Mouse (Mus musculus) cerebellum, adult 8-10 months (tissue): ENCODE results near the gene Casp4.

ENCODE experiments used
- DNase-seq: peaks from one replicate; pipeline ENCODE4 v3.0.0; 2022

Casp4 gene

DNA sequence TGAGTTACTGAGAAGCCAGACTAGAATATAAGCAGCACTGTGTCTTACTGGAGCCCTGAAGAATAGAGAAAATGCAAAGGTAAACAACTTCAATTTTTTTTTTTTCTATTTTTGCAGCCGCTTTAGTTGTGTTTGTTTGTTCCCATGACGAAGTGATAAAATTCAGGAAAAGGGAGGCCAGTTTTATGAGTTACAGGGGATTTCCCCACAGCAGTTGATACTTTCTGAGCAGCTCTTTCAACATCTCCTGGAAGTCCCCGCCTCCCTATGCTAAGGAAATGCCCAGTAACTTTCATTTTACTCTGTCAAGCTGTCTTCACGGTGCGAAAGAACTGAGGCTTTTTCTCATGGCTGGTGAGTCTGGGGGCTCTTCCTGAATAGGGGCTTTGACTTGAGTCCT, at the start of gene Casp4:
Gene Casp4, plus strand, starts transcription at position 268 of the 400 bp plus-strand sequence.
- no peak for DNase-seq

DNA sequence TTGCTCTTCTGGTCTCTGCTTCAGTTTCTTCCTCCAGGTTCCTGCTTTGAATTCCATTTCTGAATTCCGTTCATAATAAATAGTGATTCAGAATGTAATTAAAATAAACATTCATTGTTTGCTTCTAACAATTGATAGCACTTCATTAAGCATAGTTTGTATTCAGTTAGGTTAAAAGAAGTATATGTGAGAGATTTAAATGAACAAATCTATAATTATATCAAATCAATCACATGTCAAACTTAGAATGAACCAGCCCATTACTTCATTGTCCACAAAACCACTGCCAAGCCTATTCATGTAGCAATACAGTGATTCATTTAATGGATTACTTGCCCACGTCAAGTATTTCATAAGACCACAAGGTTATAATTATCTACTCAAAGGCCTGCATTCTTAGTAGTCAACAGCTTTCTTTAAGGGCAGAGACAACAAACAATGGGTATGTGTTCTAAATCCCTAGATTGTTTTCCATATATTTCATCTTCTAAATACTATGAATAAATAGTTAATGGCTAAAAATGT, 44.6 kb upstream of the Casp4 start:
- no peak for DNase-seq

DNA sequence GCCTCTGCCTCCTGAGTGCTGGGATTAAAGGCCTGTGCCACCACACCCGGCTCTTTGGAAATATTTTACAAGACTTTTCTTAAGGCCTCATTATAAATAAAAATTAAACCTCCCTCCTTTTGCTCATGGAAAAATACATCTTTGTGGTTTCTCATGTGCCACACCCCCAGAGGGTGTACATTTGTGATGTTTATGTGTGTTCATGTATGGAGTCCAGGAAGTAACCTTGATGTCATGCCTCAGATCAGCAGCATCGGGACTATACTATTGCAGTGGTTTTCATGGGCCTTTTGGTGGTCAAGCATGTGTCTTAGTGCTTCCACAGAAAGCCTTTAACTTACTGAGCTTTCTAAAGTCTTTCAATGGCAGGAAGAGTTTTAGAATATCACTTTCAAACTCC, 38.4 kb upstream of the Casp4 start:
- no peak for DNase-seq

DNA sequence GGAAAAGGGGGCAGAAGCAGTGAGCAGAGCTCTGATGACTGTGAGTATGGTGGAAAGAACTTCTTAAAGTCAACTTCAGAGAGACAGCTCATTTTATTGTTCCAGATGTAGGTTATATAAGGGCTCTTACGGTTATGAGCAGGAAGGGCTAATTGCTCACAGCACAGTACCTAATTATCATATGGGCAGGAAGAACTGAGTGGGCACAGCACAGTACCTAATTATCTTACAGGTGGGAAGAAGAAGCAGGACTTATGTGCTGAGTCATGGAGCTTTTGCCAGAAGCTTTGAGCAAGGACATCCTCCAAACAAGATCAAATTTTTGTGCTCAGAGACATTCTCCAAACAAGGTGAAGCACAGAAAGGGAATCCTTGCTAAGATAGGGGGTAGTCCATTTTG, 37.7 kb upstream of the Casp4 start:
- no peak for DNase-seq

DNA sequence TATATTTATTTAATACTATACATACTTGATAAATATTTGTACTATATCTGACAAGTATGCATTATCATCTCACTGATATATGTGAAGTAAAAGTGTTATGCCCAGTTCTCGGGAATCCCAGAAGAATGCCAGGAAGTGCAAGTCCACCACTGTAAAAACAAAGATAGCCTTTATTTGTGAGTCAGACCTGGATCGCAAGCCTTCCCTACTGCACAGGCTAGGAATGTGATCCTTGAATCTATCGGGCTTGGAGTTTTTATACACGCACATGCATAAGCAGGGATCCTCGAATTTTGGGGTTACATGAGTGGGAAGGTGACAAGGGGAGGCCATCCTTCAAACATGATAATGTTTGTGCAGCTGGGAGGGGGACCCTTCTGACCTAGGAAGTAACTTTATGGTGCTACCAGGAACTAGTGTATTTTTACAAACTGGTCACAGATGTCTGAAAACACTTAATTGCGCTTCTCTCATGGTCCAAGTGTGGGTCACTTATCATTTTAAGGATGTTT, 37.2 kb upstream of the Casp4 start:
- no peak for DNase-seq

DNA sequence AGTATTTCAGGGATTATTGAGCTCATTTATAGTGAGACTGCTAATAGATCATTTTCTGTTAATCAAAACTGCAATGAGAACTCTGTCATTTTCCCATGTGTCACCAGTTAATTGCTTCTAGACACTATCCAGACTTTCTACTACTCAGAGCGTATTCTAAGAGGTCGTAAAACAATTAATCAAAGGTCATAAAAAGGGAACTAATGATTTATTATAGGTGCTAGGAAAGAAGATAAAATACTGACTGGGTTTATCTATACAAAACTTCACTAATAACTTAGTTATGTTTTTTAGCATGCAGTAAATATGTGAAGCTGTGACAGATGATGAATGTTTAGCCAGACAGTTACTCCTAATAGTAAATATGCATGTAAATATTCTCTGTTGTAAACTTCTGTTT, 22.6 kb upstream of the Casp4 start:
- no peak for DNase-seq

DNA sequence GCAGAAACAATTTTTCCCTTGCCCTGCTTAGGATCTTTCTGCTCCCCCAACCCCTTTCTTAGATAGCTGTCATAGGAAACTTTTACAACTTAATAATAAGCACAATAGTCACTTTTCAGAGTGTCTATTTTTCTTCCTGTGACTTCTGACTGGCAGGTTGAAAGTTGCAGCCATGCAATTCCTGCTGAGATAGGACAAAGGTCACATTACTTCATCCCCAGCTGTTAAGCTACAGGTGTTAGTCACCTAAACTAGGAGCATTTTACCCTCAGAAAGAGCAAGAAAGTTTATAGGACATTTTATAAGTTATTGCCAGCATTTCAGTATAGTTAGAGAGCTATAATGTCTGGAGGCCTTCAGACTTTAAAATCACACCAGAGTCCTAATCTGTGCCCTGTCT, 22.0 kb upstream of the Casp4 start:
- no peak for DNase-seq

DNA sequence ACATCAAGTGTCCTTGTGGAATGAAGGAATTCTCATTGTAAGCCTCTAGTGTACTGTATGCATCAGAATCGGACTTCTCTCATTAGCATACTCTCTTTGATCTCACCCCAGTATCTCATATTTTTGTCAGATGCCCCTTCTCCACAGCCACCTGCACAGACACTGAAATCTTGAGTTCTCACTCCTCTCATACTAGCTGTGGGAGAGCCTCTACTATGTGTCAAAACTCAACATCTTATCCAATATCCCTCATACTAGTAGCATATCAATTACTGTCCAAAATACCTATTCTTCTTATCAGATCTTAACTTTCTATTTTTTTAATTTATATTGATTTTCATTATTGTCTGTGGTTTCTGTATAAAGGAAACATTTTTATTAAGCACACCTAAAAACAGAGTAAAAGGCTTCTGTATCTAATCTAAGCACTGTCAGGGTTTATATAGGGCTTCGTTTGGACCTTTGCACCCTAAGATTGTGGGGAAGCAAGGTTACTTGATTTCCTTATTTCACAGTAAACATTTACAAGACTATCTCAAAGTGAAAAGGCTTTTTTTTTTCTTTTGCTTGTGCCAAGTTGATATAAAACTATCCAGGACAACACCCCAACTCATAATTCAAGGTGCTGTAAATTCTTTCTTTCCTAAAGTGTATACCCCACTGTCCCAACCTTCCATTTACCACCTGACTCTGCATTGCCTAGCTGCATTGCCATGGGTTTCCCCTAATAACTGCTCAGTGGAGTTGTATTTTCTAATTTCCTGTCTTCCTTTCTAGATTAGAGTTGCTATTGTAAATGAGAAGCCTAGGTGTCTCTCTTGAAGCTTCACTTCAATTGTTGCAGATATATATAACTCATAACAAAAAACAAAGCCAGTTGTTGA, 12.0 kb upstream of the Casp4 start:
- DNase-seq = no peak

DNA sequence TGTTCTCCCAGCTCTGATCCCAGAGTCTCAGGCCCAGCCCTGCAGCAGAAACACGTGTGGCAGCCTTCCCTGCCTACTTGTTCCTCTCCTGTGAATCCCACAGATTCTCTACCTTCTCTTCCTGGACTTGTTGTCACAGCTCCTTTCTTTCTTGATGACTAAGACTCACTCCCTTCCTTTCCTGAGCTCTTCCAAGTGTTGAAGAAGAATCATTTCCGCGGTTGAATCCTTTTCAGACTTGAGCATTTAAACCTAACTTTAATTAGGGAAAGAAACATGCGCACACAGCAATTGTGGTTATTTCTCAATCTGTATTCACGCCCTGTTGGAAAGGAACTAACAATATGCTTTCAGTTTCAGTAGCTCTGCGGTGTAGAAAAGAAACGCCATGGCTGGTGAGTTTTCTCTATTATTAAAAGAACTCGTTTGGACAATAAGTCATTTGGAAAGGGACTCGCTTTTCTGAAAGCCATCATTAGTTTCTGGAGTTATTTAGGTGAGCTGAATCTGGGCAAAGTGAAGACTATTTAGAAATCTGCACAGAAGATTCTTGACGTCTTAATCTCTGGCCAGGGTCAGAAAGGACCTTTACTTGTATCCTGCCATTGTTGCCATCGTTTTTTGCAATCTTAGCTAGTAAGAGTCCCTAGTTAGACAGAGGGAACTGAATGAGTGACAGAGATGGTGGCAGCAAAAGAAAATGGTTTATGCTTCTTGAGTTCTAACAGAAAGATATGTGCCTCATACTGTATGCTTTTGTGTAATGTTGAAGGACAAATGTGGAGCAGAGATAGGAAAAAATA, 10.1 kb upstream of the Casp4 start, which contains the start of gene Casp1:
Gene Casp1, plus strand, starts transcription at position 189 of the 803 bp plus-strand sequence.
- DNase-seq = no peak

DNA sequence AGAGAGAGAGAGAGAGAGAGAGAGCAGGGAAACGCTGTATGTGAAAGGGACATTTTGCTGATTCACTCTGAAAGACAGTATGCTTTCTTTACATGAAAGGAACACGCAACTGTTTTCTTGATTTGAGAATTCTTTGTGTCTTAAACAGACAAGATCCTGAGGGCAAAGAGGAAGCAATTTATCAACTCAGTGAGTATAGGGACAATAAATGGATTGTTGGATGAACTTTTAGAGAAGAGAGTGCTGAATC, 9.6 kb upstream of the Casp4 start:
- DNase-seq = no peak

DNA sequence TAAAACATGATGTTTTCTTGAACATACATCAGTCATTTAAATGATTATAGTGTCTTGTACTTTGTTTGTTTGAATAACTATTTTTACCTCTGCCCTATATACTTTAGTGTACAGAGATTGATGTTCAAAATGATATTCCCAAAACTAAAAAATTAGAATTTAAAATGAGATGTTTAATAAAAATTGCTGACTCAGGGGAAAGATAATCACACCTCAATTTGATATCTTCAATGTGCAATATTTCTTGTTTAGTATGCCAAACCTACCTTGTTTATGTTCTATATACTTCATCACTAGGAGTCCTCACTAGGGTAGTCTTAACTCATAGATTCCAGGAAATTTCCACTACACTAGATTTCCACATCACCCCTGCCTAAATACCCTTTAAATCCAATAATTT, 1.5 kb downstream of the Casp4 start:
- no peak for DNase-seq

DNA sequence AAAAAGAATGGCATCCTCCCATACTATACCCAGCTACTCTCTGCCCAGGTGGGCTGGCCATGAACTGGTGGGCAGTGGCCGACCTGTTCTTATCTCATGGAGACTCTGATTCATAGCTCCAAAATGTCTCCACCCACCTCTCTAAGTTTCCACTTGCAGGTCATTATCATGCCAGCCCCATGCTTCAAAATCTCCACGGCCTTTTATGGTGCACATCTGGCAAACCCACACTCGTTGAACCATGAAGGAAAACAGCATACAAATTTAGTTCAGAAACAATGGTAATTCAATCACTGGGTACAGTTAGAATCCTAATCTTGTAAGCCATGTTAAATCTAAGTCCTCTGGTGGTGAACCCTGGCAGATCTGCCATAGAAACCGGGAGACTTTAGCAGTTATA, 2.8 kb downstream of the Casp4 start:
- no peak for DNase-seq

DNA sequence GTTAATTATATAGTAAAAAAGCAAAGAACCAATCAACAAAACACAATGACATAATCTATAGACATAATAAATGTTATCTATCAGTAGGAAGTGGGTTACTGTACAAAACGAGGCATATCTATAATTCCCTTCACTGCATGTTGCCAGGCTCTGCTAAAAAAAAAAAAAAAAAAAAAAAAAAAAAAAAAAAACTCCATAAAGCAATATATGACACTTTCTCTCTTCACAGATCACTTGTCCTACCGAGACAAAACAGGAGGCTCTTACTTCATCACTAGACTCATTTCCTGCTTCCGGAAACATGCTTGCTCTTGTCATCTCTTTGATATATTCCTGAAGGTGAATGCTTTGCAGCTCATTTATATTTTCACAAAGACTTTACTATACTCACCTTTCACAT, 19.6 kb downstream of the Casp4 start:
- no peak for DNase-seq

DNA sequence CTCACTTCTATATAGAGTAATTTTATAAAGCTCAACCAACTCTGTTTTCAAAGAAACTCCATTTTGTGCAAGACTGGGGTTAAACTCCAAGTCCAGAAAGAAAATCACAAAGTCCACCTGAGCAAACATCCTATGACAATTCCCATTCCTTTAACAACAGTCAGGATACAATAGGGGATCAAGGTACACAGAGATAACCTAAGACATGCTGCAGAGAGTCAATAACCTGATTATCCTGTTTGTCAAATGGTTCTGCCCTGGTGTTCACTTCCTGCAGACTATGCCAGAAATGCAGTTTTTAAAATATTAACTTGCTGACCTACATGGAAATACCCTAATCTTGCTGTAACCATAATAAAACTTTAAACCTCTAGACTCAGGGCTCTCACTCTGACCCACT, 23.8 kb downstream of the Casp4 start:
- no peak for DNase-seq

DNA sequence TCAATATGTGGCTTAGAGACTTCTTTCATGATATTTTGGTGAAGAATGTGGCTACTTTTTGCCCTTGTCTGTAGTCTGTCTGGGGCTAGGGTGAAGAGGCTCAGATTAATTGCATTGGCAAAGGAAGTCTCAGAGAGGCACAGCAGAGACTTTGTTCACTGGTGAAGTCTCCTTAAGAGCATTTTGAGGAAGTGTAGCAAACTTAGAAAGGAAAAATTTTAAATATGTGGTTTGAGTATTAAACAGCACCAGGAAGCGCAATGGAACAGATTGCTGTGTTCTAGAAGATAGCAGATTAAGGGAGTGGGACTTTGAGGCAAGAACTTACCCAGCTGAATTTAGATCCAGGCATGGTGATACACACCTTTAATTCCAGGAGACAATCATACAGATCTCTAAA, 24.8 kb downstream of the Casp4 start:
- DNase-seq = no peak

DNA sequence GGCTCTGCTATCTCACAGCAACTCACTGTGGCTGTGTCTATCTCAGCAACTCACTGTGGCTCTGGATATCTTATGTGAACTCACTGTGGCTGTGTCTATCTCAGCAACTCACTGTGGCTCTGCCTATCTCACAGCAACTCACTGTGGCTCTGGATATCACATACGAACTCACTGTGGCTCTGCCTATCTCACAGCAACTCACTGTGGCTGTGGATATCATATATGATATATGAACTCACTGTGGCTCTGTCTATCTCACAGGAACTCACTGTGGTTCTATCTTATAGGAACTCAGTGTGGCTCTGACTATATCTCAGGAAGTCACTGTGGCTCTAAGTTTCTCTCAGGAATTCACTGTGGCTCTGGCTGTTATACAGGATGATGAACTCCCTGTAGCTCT, 34.5 kb downstream of the Casp4 start:
- no peak for DNase-seq

DNA sequence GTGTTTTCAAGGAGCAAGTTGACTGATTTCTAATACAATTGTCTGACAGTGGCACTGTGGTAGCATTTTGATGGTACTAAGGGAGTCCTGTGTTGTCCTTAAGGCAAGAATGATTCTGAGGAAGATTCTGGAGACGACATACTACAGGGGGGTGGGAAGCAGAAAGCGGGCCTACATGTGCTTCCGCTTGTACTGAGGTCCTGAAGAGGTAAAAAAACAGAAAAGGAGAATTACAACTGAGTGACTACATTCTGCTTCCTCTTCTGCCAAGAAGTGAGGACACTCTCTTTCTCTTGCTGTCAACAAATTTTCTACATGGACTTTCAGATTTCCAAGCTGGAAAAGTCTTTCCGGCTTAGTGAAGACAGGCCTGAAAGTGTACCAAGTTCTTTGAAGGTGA, 35.5 kb downstream of the Casp4 start:
- DNase-seq = no peak

DNA sequence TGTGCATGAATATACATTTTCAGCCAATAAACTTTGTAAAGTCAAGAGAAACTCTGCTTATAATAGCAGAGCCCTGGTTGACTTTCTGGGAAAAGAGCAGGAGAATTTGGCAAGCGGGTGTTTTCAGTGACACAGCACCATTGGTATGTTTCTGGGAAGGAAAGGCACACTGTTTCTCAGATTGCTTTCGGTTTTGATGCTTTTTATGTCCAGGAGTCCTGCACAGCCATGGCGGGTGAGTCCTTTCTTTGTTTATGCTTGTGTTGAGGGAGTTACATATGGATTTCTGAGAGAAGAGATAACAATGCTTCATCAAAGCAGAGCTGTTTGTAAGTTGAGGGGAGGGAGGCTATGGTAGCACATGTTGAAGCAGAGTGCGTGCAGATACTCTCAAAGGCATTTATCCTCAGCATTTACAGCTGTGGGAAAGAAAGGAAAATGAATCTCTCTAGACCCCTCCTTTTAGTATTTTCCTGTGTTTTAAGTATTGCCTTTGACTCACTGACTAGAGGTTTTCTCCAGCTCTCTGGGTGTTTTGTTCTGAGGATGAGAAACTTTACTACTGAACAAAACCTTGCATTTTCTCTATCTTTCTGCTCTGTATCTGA, 36.8 kb downstream of the Casp4 start, which contains the start of gene Casp12:
Gene Casp12, plus strand, starts transcription at position 140 of the 608 bp plus-strand sequence.
- DNase-seq = no peak

DNA sequence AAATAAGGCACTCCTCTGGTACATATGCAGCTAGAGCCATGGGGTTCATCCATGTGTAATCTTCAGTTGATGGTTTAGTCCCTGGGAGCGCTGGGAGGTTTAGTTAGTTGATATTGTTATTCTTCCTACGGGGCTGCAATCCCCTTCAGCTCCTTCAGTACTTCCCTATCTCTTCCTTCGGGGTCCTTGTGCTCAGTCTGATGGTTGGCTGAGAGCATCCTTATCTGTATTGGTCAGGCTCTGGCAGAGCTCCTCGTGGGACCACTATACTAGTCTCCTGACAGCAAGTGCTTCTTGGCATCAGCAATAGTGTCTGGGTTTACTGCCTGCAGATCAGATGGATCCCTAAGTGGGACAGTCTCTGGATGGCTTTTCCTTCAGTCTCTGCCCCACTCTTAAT, 38.8 kb downstream of the Casp4 start:
- no peak for DNase-seq

DNA sequence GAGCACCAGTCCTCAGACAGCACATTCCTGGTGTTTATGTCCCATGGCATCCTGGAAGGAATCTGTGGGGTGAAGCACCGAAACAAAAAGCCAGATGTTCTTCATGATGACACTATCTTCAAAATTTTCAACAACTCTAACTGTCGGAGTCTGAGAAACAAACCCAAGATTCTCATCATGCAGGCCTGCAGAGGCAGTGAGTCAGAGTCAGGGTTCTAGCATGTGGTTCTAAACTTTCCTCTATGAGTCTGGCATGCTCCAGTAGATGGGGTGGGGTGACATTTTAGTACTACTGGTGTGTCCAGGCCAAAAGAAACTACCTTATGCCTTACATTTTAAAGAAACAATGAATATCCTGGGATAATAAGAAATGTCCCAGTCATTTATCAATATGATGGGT, 45.0 kb downstream of the Casp4 start:
- DNase-seq = no peak

DNA sequence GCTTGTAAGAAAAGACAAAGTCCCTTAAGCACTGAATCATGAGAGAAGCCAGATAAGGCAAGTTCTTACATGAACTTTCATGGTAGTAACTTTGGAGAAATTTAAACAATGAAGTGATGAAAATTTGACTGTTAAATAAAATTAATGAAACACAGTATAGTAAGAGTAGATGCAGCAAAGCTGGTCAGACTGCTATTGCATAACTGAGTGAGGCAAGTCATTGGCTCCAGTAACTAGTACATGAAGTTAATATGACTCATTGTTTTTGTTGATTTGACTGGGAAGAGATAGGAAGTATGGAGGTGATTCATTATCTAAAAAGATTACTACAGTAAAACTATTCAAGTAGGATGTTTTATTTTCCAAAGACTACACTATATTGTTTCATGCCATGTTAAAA, 48.2 kb downstream of the Casp4 start:
- DNase-seq = no peak
